Mouse (Mus musculus): ENCODE measurements around the gene Clybl.

DNA sequence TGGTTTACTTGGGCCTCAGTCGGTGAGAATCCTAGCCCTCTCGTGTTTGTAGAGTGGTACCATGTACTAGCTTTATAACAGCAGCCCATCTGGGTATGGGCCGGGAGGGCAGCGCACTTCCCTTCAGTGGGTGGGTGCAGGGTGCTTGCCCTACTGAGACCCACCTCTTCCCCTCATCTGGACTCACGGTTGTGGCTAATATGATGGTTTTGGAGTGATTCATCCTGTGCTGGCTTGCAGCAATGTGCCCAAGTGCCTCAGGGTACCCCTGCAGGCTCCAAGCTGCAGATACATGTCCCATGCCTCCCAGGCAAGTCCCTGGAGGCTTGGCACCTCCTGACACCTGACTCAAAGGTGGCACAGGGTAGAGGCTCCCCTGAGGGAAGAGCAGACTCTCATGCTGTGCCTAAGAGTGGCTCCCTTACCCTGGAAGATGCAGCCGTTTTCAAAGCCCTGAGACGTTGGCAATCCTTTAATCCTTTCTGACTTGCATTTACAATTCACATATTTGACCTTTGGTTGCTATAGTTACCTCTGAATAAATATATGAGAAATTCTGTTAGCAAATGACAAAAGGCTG, 11.2 kb upstream of the Clybl start:
- TF ChIP-seq CTCF (IDR thresholded peaks at IDR 0.05; ENCODE audit: control insufficient read depth, insufficient read depth, low read length), result no peak
- no peak for TF ChIP-seq POLR2A (IDR thresholded peaks at IDR 0.05; ENCODE audit: borderline replicate concordance, control insufficient read depth, low read depth, low read length)
